Mouse (Mus musculus) left cerebral cortex, postnatal 25 days (tissue): ENCODE measurements around the gene Phf13. TPM values are rescaled to one million over a fixed set of nuclear protein-coding genes. Genes with fewer than 3 reads are reported as not detected.
A peak's percentile ranks its signal among the peaks of the same experiment; 100 is the strongest.

Experiments used
- DNase-seq, 2 experiments: peaks; one replicate each; pipeline ENCODE4 v3.0.0; 2022; ENCODE audit warnings: low spot score in 2 of 2, mixed read lengths in 1 of 2
- intact Hi-C: fragments of 180-260 bp; cut with DNase I; formaldehyde crosslinking; loops from one replicate; pipeline ENCODE4 v1.15.1; 2025
- total RNA-seq, 2 experiments: library from RNA; stranded (reverse); gene quantifications; 2 replicates each; pipeline ENCODE4 v1.2.3; 2021

Gene Phf13
- total RNA-seq, 2 experiments from 2014 or later: 13.1 to 13.9 TPM

DNA sequence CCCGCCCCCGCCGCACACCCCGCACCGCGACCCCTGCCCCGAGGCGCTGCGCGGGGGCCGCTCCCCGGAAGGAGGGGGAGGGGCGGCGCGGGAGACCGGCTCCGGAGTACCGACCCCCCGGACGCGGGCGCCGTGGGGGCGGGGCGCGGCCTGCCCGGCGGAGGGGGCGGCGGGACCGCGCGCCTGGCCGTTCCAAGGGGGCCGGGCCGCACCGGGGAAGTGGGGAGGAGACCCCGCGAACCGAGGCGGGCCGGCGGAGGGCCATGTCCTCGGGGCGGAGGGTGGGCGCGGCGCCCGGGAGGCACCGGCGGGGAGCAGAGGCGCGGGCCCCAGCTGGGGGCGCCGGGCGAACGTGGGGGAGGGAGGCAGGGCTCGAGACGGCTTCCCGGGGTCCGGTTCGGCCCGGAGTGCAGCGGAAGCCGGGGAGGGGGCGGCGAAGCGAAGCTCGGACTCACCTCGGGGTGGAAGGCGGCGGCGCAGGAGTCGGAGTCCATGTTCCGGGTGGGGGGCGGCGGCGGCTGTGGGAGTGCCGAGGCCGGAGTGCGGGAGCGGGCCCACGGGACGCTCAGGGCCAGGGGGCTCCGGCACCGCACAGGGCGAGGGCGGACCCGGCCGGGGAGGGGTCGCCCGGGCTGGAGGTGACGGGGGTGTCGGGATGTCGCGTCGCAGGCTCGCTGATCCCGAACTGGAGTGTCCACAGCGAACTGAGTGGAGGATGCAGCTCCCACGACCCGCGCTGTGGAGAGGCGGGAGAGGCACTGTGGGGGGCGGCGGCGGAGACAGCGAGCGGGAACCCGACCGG is 486 bp downstream of the Phf13 start:
- intact Hi-C loops: loop anchor here (1.0 kb wide), 1 partner anchor 13 kb away; the partner anchor contains the start of gene Klhl21
- peak in 1 of 2 experiments; percentile 14 for DNase-seq

DNA sequence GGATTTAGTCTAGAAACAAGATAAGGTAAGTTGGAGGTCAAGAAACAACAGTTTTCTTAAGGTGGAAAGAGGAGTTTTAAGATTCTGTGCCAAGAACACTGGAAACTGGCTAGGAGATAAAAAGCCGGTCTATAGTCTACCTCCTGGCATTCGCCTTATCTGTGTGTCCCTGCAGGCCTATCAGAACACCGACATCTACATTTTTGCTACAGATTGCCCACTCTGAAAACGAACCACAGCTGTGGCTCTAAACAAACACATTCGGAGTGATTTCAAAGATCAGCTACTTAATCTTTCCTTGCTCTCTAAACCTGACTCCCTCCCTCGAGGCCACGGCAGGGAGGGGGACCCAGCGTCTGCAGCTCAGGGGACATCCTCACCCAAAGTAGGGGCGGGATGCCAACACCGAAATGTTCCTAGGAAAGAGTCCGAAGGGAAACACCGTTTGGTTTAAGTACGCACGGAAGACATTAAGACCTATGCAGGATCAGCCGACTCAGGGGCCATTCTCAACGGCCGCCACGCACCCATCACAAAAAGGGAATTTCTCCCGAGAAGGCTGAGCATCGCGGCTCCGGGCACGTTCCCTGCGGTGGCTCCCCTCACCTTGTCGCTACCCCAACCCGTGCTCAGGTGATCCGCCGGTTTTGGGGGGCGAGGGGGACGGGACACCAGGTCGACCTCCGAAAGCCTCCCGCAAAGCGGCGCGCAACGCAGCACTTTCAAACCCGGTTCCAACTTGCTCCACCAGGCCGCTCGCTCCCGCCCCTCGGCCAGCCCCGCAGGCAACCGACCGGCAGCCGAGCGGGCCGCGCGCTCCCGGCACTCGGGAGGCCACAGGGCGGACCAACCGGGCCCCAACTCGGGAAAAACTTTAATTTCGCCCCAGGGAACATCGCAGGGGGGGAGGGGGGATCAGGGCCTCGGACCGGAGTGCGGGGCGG is 1.6 kb downstream of the Phf13 start:
- intact Hi-C loops: no loop called here
- no peak for DNase-seq

DNA sequence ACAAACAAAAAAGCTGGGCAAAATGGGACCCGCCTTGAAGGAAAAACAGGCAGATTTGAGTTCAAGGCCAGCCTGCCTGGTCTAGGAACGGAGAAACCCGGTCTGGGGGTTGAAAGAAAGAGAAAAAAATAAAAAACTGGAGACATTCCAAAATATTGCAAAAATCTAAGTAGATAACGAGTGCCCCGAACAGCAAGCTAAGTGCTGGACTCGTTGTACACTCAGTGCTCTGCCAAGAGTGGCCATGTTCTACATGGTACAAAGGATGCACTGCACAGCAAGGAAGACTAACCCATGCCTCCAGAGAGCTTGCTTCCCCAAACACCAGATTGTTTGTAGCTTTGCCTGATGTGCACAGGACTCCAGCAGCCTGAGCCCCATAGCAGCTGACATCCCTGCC is 3.0 kb downstream of the Phf13 start:
- intact Hi-C loops: no loop called here

DNA sequence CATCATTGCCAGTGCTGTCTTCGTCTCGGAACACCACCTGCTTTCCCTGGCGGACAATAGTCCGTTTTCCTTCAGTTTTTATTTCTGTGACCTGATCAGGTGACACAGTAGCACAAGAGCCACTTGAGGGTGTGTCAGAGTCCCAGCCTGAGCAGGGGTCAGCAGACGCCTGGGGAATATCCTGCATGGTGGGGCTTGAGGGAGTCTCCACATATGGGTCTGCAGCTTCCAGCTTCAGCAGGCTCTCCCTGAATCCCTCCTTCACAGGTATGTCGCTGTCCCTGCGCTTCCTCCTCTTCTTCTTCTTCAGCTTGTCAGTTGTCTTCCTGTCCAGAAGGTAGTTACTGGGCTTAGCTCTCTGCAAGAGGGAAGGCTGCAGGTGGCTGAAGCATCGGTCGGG is 4.0 kb downstream of the Phf13 start:
- intact Hi-C loops: no loop called here
- DNase-seq: no peak

More for the DNA sequence above, 3.0 kb downstream of the Phf13 start:
- DNase-seq: no peak

DNA sequence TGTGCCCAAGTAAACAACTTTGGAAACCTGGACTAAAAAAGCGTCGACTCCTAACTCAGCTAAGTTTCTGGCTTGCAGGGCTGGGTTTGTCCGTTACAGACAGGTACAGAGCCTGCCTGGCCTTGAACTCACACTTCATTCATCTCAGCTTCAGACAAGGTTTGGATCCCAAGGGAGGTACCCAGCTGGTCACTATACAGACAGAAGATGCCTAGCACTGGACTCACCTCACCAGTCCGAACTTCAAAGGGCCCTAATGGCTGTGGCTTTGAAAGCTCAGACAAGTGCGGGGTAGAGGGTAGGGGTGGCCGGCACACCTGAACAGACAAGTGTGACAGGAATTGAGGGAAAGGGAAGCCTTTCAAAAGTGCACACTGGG is 7.0 kb downstream of the Phf13 start:
- intact Hi-C loops: loop anchor here (2.0 kb wide), 1 partner anchor 22 kb away; no protein-coding TSS in a partner anchor
- DNase-seq: no peak

DNA sequence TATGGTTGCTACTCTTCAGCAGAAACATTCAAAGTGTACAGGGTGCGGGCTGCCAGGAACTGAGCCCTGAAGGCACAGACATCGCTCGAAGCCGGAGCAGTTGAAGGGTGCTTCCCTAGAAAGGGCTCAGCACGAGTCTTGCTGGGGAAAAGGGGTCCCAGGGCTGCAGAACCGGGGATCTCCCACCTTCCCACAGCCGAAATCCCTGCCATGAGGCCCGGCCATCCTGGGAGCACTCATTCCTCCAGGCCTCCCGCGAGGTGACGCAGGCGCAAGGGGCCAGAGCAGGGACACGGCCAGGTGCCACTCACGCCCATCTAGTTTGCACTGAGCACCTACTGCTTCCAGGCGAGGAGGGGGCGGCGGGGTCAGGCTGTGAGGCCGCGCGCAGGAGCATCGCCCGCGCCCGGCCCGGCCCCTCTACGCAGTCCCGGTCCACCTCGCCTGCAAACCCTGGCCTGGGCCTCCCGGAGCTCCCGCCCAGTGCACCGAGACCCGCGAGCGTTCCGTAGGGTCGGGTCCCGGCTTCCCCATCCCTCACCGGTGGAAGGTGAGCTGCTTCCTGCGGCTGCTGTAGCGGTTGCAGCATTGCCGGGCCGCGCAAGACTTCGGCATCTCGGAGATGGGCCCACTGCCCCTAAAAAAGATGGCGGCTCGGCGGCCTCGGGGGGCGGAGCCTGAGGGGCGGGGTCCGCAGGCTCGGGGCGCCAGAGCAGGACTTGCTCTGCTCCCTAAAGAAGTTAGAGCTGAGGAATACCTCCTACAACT is 7.5 kb downstream of the Phf13 start, which contains the start of gene Thap3:
TSS of gene Thap3 (minus strand) at position 656 of the 768 bp plus-strand sequence.
- intact Hi-C loops: loop anchor here (2.0 kb wide), 1 partner anchor 22 kb away; no protein-coding TSS in a partner anchor

DNA sequence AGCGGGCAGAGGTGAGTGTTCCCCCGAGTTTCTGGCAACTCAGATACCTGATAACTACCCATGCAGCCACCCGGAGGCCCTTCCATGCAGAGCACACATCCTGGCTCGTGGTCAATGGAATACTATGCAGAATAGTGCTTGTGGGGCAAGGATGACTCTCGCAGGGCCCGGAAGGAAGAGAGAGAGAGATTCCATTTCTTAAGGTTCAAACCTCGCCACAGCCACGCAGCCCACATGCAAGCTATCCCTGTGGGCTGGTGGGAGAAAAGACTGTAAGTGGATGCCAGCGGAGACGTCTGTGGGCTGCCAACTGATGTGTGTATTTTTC is 8.1 kb downstream of the Phf13 start:
- intact Hi-C loops: loop anchor here (2.0 kb wide), 1 partner anchor 23 kb away; no protein-coding TSS in a partner anchor
- DNase-seq: peak; percentile 40 to 73

More for the DNA sequence above, 7.5 kb downstream of the Phf13 start, which contains the start of gene Thap3:
- peak; percentile 78 to 81 for DNase-seq

DNA sequence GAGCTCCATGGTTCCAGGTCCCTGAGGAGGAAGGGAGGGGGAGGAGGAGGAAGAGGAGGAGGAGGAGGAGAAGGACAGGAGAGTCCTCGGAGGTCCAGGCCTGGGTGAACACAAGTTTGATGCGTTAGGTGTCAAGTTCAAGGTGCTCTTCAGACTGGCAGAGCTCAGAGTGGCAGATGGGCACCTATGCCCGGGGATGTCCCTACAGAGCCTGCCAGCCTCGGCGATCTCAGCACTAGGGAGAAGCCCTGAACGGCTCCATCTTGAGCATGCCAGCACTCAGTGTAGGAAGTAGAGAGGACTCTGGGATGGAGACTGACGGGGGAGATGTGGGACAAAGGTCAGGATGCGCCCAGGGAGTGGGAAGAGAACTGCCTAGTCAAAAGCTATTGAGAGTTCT is 9.4 kb downstream of the Phf13 start:
- intact Hi-C loops: no loop called here
- DNase-seq: no peak

DNA sequence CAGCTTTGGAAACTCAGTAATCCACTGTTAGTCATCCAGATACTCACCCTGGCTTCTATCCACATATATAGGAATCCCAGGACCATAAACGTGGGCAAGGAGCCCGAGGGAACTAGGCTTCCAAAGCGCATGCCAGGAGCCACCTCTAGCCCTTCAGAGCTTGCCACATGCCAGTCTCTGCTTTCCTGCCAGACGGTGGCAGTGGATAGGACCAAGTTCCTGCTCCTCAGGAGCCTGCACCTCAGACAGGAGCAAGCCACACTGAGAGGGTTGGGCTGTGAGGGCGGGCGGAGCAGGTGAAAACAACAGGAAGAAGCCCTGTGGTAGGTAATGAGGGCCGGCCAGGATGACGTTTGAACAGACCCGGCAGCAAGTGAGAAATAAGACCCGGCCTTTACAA is 10.2 kb downstream of the Phf13 start:
- peak in 1 of 2 experiments; percentile 53 for DNase-seq
- intact Hi-C loops: no loop called here

DNA sequence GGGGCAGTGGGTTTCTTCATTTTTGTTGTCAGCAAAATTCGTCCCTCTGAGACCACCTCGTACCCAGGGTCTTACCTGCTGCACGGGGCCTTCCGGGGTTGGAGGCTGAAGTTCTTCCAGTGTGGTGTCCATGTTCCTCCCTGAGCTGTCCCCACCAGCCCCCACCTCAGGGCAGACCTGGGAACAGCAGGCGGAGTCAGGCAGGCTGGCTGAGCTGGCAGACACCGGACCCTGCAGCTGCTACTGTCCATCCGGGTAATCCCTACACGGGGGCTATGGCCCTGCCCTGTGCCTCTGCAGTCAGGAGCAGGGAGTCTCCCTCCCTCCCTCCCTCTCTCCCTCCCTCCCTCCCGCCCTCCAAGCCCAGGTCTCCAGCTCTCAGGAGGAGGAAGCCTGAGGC is 12.5 kb downstream of the Phf13 start:
- intact Hi-C loops: loop anchor here (5.0 kb wide), 1 partner anchor 44 kb away; the partner anchor contains the start of gene Zbtb48

DNA sequence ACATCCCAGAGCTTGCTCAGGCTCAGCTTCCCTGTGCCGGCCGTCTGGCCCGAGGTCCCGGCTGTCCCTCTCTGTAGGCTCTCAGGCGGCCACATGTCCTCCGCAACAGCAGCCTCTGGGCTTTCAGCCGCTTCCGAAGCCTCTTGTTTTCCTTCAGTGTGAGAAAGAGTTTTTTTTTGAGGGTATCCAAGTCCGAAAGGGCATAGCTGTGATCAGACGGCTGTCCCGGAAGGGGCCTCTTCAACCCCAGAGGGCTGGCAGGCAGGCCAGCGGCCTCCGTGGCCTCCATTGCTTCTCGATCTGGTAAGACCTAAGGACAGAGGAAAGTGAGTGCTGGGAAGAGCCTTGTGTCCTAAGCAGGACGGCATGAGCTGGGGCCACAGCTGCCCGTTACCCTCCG is 13.0 kb downstream of the Phf13 start:
- intact Hi-C loops: loop anchor here (5.0 kb wide), 1 partner anchor 44 kb away; the partner anchor contains the start of gene Zbtb48

More for the DNA sequence above, 12.5 kb downstream of the Phf13 start:
- no peak for DNase-seq

DNA sequence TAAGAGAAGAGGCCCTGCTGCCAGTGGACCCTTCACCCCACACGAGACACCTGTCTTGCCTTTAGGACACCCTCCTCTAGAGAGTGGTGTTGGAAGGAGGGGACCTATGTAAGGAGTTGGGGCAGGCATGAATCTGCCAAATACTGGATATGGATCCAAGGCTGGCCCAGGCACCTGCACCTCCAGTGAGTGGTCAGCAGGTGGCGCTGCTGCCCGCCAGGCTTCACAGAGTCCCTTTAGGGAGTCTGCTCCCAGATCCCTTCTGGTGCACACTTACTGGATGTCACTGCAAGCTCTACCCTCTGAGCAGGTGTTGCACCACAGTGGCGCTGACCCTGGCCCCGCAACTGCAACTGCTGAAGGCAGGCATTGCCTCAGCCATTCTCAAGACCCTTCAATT is 14.7 kb downstream of the Phf13 start:
- peak; percentile 84 to 88 for DNase-seq
- intact Hi-C loops: loop anchor here (2.0 to 5.0 kb wide), 2 partner anchors 46 to 55 kb away; partner anchors contain the start of gene Zbtb48

More for the DNA sequence above, 13.0 kb downstream of the Phf13 start:
- DNase-seq: no peak

DNA sequence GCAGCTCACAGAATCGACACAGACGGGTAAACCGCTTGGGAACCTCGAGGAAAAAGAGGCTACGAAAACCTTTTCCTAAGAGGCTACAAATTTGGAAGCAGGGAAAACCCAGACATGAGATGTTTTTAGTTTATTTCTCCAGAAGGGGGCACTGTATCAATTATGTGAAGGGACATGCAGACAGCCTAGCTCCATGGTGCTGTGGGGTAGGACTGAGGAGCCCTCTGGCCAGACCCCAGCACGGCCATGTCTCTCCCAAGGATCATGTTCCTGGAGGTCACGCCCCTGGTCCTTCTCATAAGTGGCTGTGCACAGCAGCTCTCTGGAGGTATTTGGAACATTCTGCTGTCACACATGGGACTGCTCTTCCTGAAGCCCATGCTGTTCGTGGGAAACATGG is 15.4 kb downstream of the Phf13 start:
- DNase-seq: peak in 1 of 2 experiments; percentile 25
- intact Hi-C loops: loop anchor here (2.0 to 5.0 kb wide), 2 partner anchors 47 to 56 kb away; partner anchors contain the start of gene Zbtb48

DNA sequence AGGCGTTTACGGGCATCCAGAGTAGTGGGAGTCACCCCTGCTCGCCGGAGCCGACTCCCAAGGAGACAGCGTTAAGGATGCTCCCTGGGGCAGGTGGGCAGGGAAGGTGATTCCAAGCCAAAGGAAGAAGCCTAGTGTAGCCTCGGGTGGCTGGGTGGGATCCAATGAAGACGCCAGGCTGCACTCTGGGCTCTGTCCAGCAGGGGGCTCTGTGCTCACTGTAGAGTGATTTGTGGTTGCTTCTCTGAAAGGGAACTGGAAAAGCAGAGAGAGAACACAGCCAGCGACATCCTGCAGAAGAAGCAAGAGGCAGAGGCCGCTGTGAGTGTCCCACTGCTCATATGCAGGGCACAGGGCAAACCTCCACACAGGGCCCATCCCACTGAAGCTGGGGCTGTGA is 18.3 kb downstream of the Phf13 start:
- peak; percentile 88 to 90 for DNase-seq
- intact Hi-C loops: no loop called here

DNA sequence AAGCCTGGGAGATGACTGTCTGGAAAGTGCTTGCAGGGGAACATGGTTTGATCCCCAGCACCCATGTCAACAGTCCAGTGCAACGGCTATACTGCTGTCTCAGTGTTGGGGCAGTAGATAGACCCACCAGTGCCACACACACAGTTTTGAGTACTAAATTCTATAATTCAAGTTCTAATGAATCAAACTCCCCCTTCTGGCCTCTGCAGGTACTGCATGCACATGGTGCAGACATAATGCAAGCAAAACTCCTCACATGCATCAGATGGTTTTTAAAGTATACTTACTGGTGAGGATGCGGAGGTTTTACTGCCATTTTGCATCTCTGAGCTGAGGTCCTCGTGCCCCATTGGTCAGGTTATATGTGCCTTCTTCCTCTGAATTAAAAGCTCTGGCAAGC is 20.6 kb downstream of the Phf13 start:
- intact Hi-C loops: no loop called here
- DNase-seq: no peak

DNA sequence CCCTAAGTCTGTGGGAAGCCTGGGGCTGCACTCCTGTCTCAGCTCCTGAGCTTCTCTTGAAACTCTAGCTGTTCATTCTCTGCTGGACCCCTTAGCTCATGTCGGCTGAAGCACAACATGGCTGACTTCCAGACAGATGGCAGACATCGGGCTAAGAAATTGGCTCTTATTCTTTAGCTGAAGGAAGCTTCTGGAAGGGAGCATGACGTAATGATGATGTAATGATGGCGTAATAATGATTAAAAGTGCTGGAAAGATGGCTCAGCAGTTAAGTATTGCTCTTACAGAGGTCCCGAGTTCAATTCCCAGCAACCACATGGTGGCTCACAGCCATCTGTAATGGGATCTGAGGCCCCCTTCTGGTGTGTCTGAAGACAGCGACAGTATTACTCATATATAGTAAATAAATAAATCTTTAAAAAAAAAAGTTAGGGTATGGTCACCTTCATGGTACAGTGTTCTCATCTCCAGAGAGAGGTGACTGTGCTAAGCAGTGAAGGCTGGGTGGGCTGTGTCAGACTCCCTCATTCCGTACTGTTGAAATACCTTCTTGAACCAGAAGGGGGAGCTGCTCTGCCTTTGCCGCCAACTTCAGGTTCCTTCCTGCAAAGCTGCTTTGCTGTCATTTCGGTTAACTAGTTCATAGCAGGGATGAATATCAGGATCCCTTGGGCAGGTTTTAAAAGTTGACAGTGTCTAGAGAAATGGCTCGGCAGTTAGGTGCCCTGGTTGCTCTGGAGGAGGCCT is 23.7 kb downstream of the Phf13 start:
- DNase-seq: peak in 1 of 2 experiments; percentile 43
- intact Hi-C loops: no loop called here

DNA sequence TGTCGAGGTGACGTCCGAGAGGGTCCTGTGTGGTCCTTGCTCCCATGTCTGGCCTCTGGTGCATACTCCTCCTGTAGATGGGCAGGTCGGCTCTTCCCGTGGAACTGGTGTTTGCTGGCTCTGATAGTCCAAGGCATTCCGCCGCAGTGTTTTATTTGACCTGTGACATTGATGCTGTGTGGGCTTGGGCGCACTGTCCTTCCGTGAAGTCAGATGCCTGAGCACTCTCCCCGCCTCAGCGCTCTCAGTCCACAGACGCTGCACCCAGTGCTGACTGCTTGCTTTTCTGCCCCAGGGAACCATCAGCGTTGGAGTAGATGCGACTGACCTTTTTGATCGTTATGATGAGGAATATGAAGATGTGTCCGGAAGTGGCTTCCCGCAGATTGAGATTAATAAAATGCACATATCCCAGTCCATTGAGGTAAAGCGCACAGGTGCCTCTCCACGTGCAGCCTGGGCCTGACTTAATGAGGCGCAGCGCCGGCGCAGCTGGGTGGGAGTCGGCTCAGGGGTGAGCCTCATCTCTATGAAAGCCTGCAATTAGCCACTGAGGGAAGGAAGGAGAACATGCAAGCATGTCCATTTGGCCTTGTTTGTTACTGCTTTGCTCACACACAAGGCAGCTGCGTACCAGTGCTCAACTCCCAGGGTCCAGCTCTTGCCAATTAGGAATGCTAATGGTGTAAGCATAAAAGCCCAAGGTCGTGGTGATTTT is 27.7 kb downstream of the Phf13 start:
- intact Hi-C loops: no loop called here
- no peak for DNase-seq

DNA sequence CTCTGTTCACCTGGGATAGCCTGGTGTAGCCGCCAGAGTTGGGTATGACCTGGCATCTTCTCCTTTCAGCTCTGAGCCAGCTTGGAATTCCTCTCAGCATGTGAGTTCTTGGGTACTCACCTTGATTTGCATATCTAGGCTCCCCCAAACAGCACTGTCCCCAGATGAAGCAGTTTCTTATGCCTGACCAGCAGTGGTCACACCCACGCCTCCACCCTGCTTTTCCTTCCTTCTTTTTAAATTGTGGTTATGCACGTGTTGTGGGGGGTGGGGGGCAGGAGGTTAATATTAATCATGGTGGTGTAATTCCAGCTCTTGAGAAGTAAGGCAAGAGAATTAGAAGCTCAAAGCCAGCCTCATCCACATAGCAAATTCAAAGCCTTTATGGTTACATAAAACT is 33.2 kb downstream of the Phf13 start:
- intact Hi-C loops: no loop called here
- no peak for DNase-seq
